Mouse (Mus musculus): ENCODE results near the gene St7.

- TF ChIP-seq CTCF (IDR thresholded peaks at IDR 0.05; ENCODE audit: control insufficient read depth, insufficient read depth, low read length) = no peak
- no peak for TF ChIP-seq POLR2A (IDR thresholded peaks at IDR 0.05; ENCODE audit: borderline replicate concordance, control insufficient read depth, low read depth, low read length)
Measured at GRCm38 (mm10) chr6:17705973-17706372, 13.2 kb downstream of the St7 start.
